Mouse (Mus musculus): ENCODE data around the gene Map3k11. TPM values are rescaled to one million over a fixed set of nuclear protein-coding genes. Genes with fewer than 3 reads are reported as not detected.
A peak's percentile ranks its signal among the peaks of the same experiment; 100 is the strongest.

Gene Map3k11
- total and polyA plus RNA-seq, 2 experiments from 2014 or later: 10.7 to 20.7 TPM

DNA sequence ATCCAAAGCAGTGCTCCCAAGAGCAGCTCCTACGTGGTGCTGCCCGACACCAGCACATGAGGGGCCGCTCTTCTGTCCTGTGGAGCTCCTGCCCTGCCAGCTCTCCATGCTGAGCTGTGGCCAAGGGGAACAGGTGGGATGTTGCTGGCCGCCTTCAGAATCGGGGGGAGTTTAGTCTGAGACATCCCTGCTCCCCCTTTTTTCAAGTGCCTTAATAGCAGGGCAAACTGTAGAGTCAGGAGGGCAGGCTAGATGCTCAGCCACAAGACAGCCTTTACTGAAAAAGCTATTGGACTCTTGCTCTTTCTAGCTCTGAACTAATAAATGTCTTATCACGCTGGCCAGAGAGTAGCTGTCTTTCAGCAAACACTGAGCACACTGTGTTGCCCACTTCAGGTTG is 40.8 kb upstream of the Map3k11 start:
- Histone ChIP-seq H3K4me2 (ENCODE audit: low read depth, low read length) (no peak overlapping the region), H3K36me3 (ENCODE audit: insufficient read depth, low read length) (peaks cover 47% of the 10 kb centered on the region), H3K27ac (peak overlapping the region; percentile 79), H3K4me3 (ENCODE audit: low read length) (no peak overlapping the region), H3K27me3 (ENCODE audit: insufficient read depth, low read length) (no peaks in the 10 kb centered on the region), H3K9ac (replicated peaks; ENCODE audit: low read length) (peak overlapping the region; percentile 25; the same call in 1 of the 2 replicates), H3K9me3 (ENCODE audit: low read length) (no peaks in the 10 kb centered on the region), H3K4me1 (ENCODE audit: insufficient read depth, low read length) (peaks cover 11% of the 10 kb centered on the region; the same call in 1 of the 2 replicates)
- ATAC-seq: no peak
- DNase-seq (ENCODE audit: low spot score): no peak
- TF ChIP-seq CTCF (IDR thresholded peaks at IDR 0.05; ENCODE audit: low read depth): no peak
- 96% methylated on average over 6 of the region's 6 CpGs for WGBS

GRCm38 (mm10) chr19:5648401-5649297 is 39.9 kb upstream of the Map3k11 start:
- peak; percentile 84 for DNase-seq (ENCODE audit: low spot score)
- whole genome bisulfite sequencing: 9% methylated on average over 26 of the region's 26 CpGs
- Histone ChIP-seq H3K27me3 (ENCODE audit: insufficient read depth, low read length) (no peaks in the 10 kb centered on the region), H3K9me3 (ENCODE audit: low read length) (no peaks in the 10 kb centered on the region), H3K4me3 (ENCODE audit: low read length) (peak overlapping the region; percentile 19), H3K36me3 (ENCODE audit: insufficient read depth, low read length) (peaks cover 42% of the 10 kb centered on the region), H3K9ac (replicated peaks; ENCODE audit: low read length) (peak overlapping the region; percentile 25), H3K4me1 (ENCODE audit: insufficient read depth, low read length) (peaks cover 11% of the 10 kb centered on the region; the same call in 1 of the 2 replicates), H3K4me2 (ENCODE audit: low read depth, low read length) (peak overlapping the region; percentile 55), H3K27ac (peak overlapping the region; percentile 79)
- ATAC-seq: peak; percentile 87
- peak; percentile 53 for TF ChIP-seq CTCF (IDR thresholded peaks at IDR 0.05; ENCODE audit: low read depth)

DNA sequence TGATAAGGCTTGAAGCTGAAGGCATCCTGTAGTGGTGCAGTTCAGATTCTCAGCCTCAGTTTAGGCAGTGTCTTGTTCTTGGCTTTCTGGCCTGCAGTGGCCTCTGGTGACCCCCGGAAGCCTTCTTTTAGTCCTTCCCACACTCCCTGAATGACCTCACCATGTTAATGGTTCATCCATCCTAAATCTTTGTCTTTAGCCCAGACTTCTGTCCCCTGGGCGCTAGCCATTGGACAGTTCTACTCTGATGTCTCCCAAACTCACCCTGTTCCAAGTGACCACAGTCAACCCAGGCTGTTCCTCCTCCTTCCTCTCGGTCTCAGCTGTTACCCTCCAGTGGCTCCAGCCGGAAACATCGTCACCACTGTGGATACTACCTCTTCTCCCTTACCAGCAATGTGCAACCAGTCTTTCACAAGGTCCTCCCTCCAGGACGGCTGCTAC is 39.2 kb upstream of the Map3k11 start:
- Histone ChIP-seq H3K27ac (peak overlapping the region; percentile 79; the same call in 1 of the 2 replicates), H3K9me3 (ENCODE audit: low read length) (no peaks in the 10 kb centered on the region), H3K9ac (replicated peaks; ENCODE audit: low read length) (peak overlapping the region; percentile 25), H3K4me1 (ENCODE audit: insufficient read depth, low read length) (peaks cover 16% of the 10 kb centered on the region; the same call in 1 of the 2 replicates), H3K4me2 (ENCODE audit: low read depth, low read length) (peak overlapping the region; percentile 55), H3K36me3 (ENCODE audit: insufficient read depth, low read length) (peaks cover 35% of the 10 kb centered on the region), H3K4me3 (ENCODE audit: low read length) (peak overlapping the region; percentile 19; the same call in 1 of the 2 replicates), H3K27me3 (ENCODE audit: insufficient read depth, low read length) (no peaks in the 10 kb centered on the region)
- DNase-seq (ENCODE audit: low spot score): no peak
- ATAC-seq: no peak
- TF ChIP-seq CTCF (IDR thresholded peaks at IDR 0.05; ENCODE audit: low read depth): no peak
- 62% methylated on average over 6 of the region's 6 CpGs for WGBS

GRCm38 (mm10) chr19:5651502-5652274 is 36.9 kb upstream of the Map3k11 start:
- TF ChIP-seq CTCF (IDR thresholded peaks at IDR 0.05; ENCODE audit: low read depth): no peak
- 67% methylated on average over 13 of the region's 13 CpGs for WGBS
- no peak for ATAC-seq

DNA sequence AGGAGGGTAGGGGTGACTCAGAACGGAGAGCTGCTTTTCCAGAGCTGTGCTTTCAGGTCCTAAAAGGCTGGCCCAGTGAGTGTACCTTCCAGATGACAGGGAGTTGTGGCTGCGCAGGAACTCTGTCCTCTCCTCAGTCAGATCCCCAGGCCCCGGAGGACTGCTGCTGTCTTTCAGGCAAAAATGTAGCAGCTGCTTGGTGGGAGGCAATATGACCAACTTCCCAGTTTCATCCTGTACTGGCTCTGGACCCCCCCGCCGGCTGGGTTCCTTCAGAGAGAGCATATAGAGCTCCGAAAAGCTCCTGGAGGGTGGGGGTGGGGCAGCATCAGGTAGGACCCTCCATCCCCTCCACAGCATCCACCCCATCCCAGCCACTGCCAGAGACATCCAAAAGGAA is 36.0 kb upstream of the Map3k11 start:
- peaks cover 24% of the 10 kb centered on the region for H3K4me1 ChIP-seq (ENCODE audit: insufficient read depth, low read length)
- ATAC-seq (no peak), DNase-seq (ENCODE audit: low spot score) (no peak)
- H3K9me3 ChIP-seq (ENCODE audit: low read length): no peaks in the 10 kb centered on the region
- H3K36me3 ChIP-seq (ENCODE audit: insufficient read depth, low read length): peaks cover 3% of the 10 kb centered on the region; the same call in 1 of the 2 replicates
- no peak for TF ChIP-seq CTCF (IDR thresholded peaks at IDR 0.05; ENCODE audit: low read depth)
- 85% methylated on average over 6 of the region's 6 CpGs for WGBS
- H3K27me3 ChIP-seq (ENCODE audit: insufficient read depth, low read length): peaks cover 9% of the 10 kb centered on the region; the same call in 1 of the 2 replicates
- H3K4me3 ChIP-seq (ENCODE audit: low read length): no peak overlapping the region
- no peak overlapping the region for H3K4me2 ChIP-seq (ENCODE audit: low read depth, low read length)
- H3K9ac ChIP-seq (replicated peaks; ENCODE audit: low read length): no peak overlapping the region
- no peak overlapping the region for H3K27ac ChIP-seq

More at GRCm38 (mm10) chr19:5651502-5652274, 36.9 kb upstream of the Map3k11 start:
- H3K4me1 ChIP-seq (ENCODE audit: insufficient read depth, low read length): peaks cover 24% of the 10 kb centered on the region
- H3K27ac ChIP-seq: no peak overlapping the region
- no peak overlapping the region for H3K4me3 ChIP-seq (ENCODE audit: low read length)
- no peaks in the 10 kb centered on the region for H3K9me3 ChIP-seq (ENCODE audit: low read length)
- no peak overlapping the region for H3K9ac ChIP-seq (replicated peaks; ENCODE audit: low read length)
- peaks cover 11% of the 10 kb centered on the region for H3K36me3 ChIP-seq (ENCODE audit: insufficient read depth, low read length)
- H3K4me2 ChIP-seq (ENCODE audit: low read depth, low read length): no peak overlapping the region
- DNase-seq (ENCODE audit: low spot score): no peak
- peaks cover 9% of the 10 kb centered on the region; the same call in 1 of the 2 replicates for H3K27me3 ChIP-seq (ENCODE audit: insufficient read depth, low read length)

- no peak for TF ChIP-seq CTCF (IDR thresholded peaks at IDR 0.05; ENCODE audit: low read depth)
- WGBS: 9% methylated on average over 62 of the region's 62 CpGs
Measured at GRCm38 (mm10) chr19:5653969-5654719, 34.4 kb upstream of the Map3k11 start.

More at GRCm38 (mm10) chr19:5653969-5654719, 34.4 kb upstream of the Map3k11 start:
- Histone ChIP-seq H3K36me3 (ENCODE audit: insufficient read depth, low read length) (no peaks in the 10 kb centered on the region), H3K9ac (replicated peaks; ENCODE audit: low read length) (peak overlapping the region; percentile 41), H3K9me3 (ENCODE audit: low read length) (no peaks in the 10 kb centered on the region), H3K4me2 (ENCODE audit: low read depth, low read length) (peak overlapping the region; percentile 61), H3K27me3 (ENCODE audit: insufficient read depth, low read length) (peaks cover 9% of the 10 kb centered on the region; the same call in 1 of the 2 replicates), H3K4me1 (ENCODE audit: insufficient read depth, low read length) (peaks cover 15% of the 10 kb centered on the region; the same call in 1 of the 2 replicates), H3K27ac (no peak overlapping the region), H3K4me3 (ENCODE audit: low read length) (peak overlapping the region; percentile 39)
- ATAC-seq (peak; percentile 72), DNase-seq (ENCODE audit: low spot score) (peak; percentile 51)
